Mouse (Mus musculus) stomach, postnatal 0 days (tissue): ENCODE results near the gene Tbc1d17. TPM values are rescaled to one million over a fixed set of nuclear protein-coding genes. Genes with fewer than 3 reads are reported as not detected.
A peak's percentile ranks its signal among the peaks of the same experiment; 100 is the strongest.

Experiments used
- ATAC-seq: fragments of 200-750 bp; cut with Nextera tagmentation; 2 replicates; pipeline ENCODE4 v1.8.0; 2017; ENCODE audit not compliant: low FRiP score, low TSS enrichment
- DNase-seq: peaks from one replicate; pipeline ENCODE4 v3.0.0-alpha.2; 2016; ENCODE audit warnings: low spot score
- H3K27ac ChIP-seq: fragments of 300-500 bp; sonication (generic); replicated peaks from 2 replicates; pipeline ENCODE4 v1.5.1; 2014; ENCODE audit warnings: mild to moderate bottlenecking, control low read depth
- H3K27me3 ChIP-seq: fragments of 300-500 bp; sonication (generic); 2 replicates; pipeline ENCODE4 v1.6.1; 2014; ENCODE audit warnings: low read length; ENCODE audit not compliant: control insufficient read depth, insufficient read depth
- H3K36me3 ChIP-seq: fragments of 300-500 bp; sonication (generic); 2 replicates; pipeline ENCODE4 v1.6.1; 2014; ENCODE audit warnings: low read length, mixed read lengths; ENCODE audit not compliant: control insufficient read depth, insufficient read depth
- H3K4me1 ChIP-seq: fragments of 300-500 bp; sonication (generic); replicated peaks from 2 replicates; pipeline ENCODE4 v1.6.1; 2014; ENCODE audit warnings: antibody characterized with exemption; ENCODE audit not compliant: control insufficient read depth, insufficient read depth
- H3K4me2 ChIP-seq: fragments of 300-500 bp; sonication (generic); replicated peaks from 2 replicates; pipeline ENCODE4 v1.6.1; 2014; ENCODE audit warnings: low read depth, mild to moderate bottlenecking, control low read depth, moderate library complexity
- H3K4me3 ChIP-seq: fragments of 300-500 bp; sonication (generic); 2 replicates; pipeline ENCODE4 v1.5.1; 2014; ENCODE audit warnings: low read depth, low read length, control low read depth
- H3K9ac ChIP-seq: fragments of 300-500 bp; sonication (generic); 2 replicates; pipeline ENCODE4 v1.6.1; 2014; ENCODE audit warnings: mild to moderate bottlenecking, low read length, control low read depth, mixed read lengths
- H3K9me3 ChIP-seq: fragments of 300-500 bp; sonication (generic); 2 replicates; pipeline ENCODE4 v1.6.1; 2016; ENCODE audit warnings: low read length; ENCODE audit not compliant: control insufficient read depth
- CTCF ChIP-seq: IDR thresholded peaks from 2 replicates; pipeline ENCODE4 v1.5.1; 2016; ENCODE audit warnings: antibody characterized with exemption, low read depth, mild to moderate bottlenecking, moderate library complexity
- EP300 ChIP-seq: optimal IDR thresholded peaks from 2 replicates; pipeline ENCODE3; 2016; ENCODE audit warnings: antibody characterized with exemption
- WGBS: fragments of 180-500 bp; shearing (Covaris S2); extraction: QIAGEN DNeasy Blood & Tissue Kit; methylation state at CpG from one replicate; pipeline ENCODE4 v1.1.7; 2014; 5-methylcytosine and 5-hydroxymethylcytosine counted together
- polyA plus RNA-seq: library from polyadenylated mRNA; unstranded; fragments of >200 nt; fragmentation: Nextera tagmentation; extraction: Ambion mirVana; gene quantifications from 2 replicates; pipeline ENCODE4 v1.2.1, GENCODE M21; 2015

Tbc1d17 gene
- polyA plus RNA-seq, 1 experiment from 2014 or later = 45.4 TPM

GRCm38 (mm10) chr7:44832763-44833162, 16.1 kb downstream of the Tbc1d17 start:
- no peak for TF ChIP-seq CTCF
- no peak for TF ChIP-seq EP300
- no peaks in the 10 kb centered on the region for H3K9me3 ChIP-seq
- no peak overlapping the region for H3K4me2 ChIP-seq
- ATAC-seq (no peak), DNase-seq (no peak)
- H3K27me3 ChIP-seq = no peaks in the 10 kb centered on the region
- H3K4me1 ChIP-seq = no peaks in the 10 kb centered on the region
- H3K9ac ChIP-seq = no peak overlapping the region
- peaks cover 24% of the 10 kb centered on the region for H3K36me3 ChIP-seq
- H3K4me3 ChIP-seq = no peak overlapping the region
- WGBS = 36% methylated on average over 4 of the region's 4 CpGs
- H3K27ac ChIP-seq = no peak overlapping the region

GRCm38 (mm10) chr7:44828706-44829105, 20.2 kb downstream of the Tbc1d17 start:
- peaks cover 24% of the 10 kb centered on the region for H3K36me3 ChIP-seq

DNA sequence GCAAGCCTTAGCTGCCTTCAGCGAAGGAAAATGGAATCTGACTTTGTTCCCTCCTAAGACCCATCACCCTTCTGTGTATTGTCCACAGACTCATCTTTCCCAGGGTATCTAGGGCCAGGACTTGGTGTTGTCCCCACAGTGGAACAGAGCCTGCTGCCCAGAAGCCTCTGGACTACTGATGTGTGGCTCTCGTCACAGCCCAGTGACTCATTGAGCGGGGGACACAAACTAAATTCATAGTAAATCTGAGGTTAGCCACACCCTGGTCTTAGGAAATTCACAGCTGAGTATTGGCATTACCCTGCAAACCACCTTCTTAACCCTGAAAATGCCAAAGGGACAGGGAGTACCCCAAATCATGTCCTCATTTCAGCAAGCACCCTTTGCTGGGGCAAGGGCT, 22.1 kb downstream of the Tbc1d17 start:
- H3K27ac ChIP-seq = no peak overlapping the region
- peaks cover 24% of the 10 kb centered on the region for H3K36me3 ChIP-seq
- H3K9ac ChIP-seq = no peak overlapping the region
- no peak overlapping the region for H3K4me3 ChIP-seq
- H3K27me3 ChIP-seq = no peaks in the 10 kb centered on the region
- DNase-seq = no peak
- TF ChIP-seq EP300 = no peak
- no peak for TF ChIP-seq CTCF
- 55% methylated on average over 3 of the region's 3 CpGs for WGBS
- no peaks in the 10 kb centered on the region for H3K9me3 ChIP-seq
- H3K4me2 ChIP-seq = no peak overlapping the region
- ATAC-seq = no peak
- no peaks in the 10 kb centered on the region for H3K4me1 ChIP-seq

More at GRCm38 (mm10) chr7:44828706-44829105, 20.2 kb downstream of the Tbc1d17 start:
- no peaks in the 10 kb centered on the region for H3K27me3 ChIP-seq
- TF ChIP-seq CTCF = no peak
- no peak for TF ChIP-seq EP300
- H3K4me1 ChIP-seq = no peaks in the 10 kb centered on the region
- no peak overlapping the region for H3K4me2 ChIP-seq
- no peak overlapping the region for H3K4me3 ChIP-seq
- no peak overlapping the region for H3K27ac ChIP-seq
- H3K9ac ChIP-seq = no peak overlapping the region
- H3K9me3 ChIP-seq = no peaks in the 10 kb centered on the region
- no peak for DNase-seq
- ATAC-seq = no peak
- 94% methylated on average over 5 of the region's 5 CpGs for WGBS

- DNase-seq (peak; percentile 82), ATAC-seq (peak; percentile 58)
- Histone ChIP-seq H3K4me1 (no peaks in the 10 kb centered on the region), H3K27ac (no peak overlapping the region), H3K4me2 (no peak overlapping the region), H3K9me3 (no peaks in the 10 kb centered on the region), H3K36me3 (peaks cover 14% of the 10 kb centered on the region), H3K9ac (no peak overlapping the region), H3K4me3 (no peak overlapping the region), H3K27me3 (no peaks in the 10 kb centered on the region)
- TF ChIP-seq EP300 (no peak), CTCF (peak; percentile 95)
- 11% methylated on average over 3 of the region's 3 CpGs for WGBS
These were observed 24.0 kb downstream of the Tbc1d17 start for GRCm38 (mm10) chr7:44824872-44825271.

DNA sequence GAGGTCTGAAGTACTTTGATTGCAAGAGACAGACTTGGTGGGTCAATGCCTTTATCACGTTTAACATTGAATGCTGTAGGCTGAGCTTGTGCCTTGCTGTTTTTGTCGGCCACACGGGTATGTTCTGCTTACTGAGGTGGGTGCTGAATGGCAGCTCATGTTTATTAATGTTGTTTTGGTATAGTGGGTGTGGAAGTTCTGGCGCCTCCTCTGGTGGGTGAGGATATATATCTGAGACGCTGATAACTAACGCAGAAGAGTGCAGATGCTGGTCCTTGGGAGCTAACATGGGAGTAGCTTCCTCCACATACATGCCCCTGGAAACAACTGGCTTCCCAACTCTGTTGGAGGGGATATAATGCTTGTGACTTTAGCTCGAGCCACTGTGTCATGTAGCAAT, 25.5 kb downstream of the Tbc1d17 start:
- 0 out of 2 replicates have a peak, but pooled peaks cover 3% of the 10 kb centered on the region for H3K36me3 ChIP-seq
- H3K4me2 ChIP-seq = no peak overlapping the region
- 34% methylated on average over 7 of the region's 7 CpGs for WGBS
- TF ChIP-seq CTCF (peak; percentile 50), EP300 (no peak)
- H3K9ac ChIP-seq = no peak overlapping the region
- no peak for ATAC-seq
- no peak overlapping the region for H3K27ac ChIP-seq
- no peak overlapping the region for H3K4me3 ChIP-seq
- no peaks in the 10 kb centered on the region for H3K27me3 ChIP-seq
- no peaks in the 10 kb centered on the region for H3K9me3 ChIP-seq
- peak; percentile 20 for DNase-seq
- H3K4me1 ChIP-seq = no peaks in the 10 kb centered on the region

DNA sequence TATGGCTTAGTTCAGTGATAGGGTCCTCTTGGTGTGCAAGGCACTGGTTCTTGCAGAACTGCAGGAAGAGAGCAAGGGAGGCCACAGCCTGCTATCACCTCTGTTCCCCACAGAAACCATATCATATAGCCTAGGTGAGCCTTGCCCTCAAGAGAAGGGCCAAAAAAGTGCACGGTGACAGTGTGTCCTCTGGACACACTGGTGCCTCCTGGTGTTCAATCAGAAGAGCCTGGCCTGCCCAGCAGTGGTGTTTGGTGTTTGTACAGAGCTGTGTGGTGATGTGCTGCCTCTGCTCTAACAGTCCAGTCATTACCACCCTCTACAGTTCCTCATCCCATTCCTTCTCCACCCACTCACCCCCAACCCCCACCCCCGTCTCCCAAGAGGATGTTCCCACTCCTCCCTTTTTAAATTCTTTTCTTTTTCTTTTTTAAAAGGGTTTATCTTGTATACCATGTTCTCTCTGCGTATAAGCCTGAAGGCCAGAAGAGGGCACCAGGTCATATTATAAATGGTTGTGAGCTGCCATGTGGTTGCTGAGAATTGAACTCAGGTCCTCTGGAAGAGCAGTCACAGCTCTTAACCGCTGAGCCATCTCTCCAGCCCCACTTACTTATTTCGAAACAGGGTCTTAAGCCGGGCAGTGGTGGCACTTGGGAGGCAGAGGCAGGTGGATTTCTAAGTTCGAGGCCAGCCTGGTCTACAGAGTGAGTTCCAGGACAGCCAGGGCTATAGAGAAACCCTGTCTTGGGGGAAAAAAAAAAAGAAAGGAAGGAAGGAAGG, 27.0 kb downstream of the Tbc1d17 start:
- H3K27me3 ChIP-seq = no peaks in the 10 kb centered on the region
- no peaks in the 10 kb centered on the region for H3K36me3 ChIP-seq
- no peak overlapping the region for H3K27ac ChIP-seq
- WGBS = 73% methylated on average over 7 of the region's 7 CpGs
- peaks cover 12% of the 10 kb centered on the region for H3K4me1 ChIP-seq
- no peak overlapping the region for H3K4me2 ChIP-seq
- DNase-seq = peak; percentile 14
- no peak overlapping the region for H3K4me3 ChIP-seq
- TF ChIP-seq CTCF = peak; percentile 41
- no peak for TF ChIP-seq EP300
- ATAC-seq = no peak
- H3K9ac ChIP-seq = no peak overlapping the region
- no peaks in the 10 kb centered on the region for H3K9me3 ChIP-seq
